Mouse (Mus musculus) gastrocnemius, adult 8-10 months (tissue): ENCODE results near the gene Usp21. TPM values are rescaled to one million over a fixed set of nuclear protein-coding genes. Genes with fewer than 3 reads are reported as not detected.
A peak's percentile ranks its signal among the peaks of the same experiment; 100 is the strongest.
"Not testable (repeated sequence)": the region's sequence is repeated elsewhere in the genome, so short reads cannot be mapped to it uniquely, and the experiment has no call there.

Experiments
- DNase-seq, 2 experiments: peaks; one replicate each; pipeline ENCODE4 v3.0.0; 2022; ENCODE audit warnings: low spot score in 2 of 2
- total RNA-seq, 4 experiments: library from RNA; stranded (reverse); gene quantifications; 2 replicates each; pipeline ENCODE4 v1.2.4; 2022

Usp21 gene
- 10 to 100 TPM; 15.3 to 19.3 (median 16.2) TPM for total RNA-seq

DNA sequence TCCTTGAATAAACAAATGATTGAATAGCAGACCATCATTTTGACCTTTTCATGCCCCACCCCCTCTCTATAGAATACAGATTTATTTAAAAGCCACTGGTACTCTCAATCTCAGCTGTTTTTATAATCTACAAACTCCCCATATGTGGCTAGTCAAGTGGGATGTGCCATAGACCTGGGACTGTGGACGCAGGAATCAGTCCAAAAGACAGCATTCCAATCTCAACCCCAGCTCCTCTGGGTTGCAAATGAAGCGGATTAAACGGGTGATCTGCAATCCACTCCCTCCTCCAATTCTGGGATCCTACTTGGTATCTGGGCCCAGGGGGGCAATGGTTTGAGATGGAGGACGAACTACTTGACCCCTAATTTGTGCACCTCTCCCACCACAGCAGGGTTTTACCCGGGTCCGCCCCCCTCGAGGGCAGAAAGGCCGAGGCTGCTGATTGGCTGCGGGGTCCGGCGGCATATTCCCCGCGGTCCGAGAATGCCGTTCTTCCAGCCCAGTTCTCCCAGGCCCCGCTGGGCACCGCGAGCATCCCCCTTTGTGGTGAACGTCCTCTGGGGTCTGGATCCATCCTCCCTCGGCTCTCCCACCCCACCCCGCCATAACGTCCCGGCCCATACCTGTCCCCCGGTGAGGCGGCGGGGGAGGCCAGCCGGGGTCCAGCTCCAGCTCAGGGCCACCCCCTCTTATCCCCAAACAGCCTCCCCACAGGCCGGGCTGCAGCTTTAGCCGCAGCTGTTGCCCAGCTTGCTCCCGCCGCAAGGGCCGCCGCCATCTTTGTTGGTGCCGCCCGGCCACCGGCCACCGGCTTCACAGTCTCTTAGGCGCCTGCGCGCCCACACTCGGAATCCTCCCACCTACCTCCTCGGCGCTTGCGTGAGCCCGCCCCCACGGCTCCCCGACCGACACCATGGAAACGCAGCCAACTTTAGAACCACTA is at the start of gene Usp21:
Usp21 (minus strand) TSS at position 856 of the 946 bp plus-strand sequence.
- DNase-seq: peak; percentile 88 to 92

- DNase-seq: no peak
Observed at GRCm38 (mm10) chr1:171330216-171330560, 42.4 kb upstream of the Usp21 start.

DNA sequence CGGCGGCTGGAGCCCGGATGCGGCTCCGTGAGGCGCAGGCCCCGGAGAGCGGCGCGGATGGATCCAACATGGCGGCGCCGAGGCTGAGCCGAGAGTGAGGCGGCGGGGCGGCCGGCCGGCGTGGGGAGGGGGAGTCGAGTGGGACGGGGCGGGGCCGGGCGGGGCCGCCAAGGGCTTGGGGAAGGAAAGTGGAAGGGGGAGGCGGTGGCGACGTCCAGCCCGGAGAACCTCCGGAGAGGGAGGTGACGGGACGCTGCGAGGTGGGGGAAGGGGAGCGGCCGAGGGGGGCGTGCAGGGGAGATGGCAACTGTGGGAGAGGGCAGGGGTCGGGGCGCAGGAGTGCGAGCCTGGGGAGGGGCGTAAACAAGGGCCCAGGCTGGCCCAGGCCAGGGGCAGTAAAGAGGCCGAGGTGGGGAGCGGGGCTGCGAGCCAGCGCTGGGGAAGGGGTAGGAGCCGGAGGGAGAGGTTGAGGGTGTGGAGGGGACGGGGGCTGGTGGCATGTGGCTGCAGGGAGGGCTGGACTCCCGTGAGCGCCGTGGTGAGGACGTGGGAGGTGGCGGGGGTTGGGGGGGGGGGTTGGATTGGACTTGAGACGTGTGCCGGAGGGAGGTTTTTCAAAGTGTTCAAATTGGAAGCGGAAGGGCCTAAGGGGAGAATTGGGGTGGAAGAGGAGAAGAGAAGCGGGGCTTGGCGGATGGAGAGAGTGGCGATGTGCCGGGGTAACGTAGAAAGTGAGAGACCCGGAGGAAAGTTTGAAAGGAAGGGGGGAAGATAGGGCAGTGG is 41.8 kb upstream of the Usp21 start:
- DNase-seq: no peak

- DNase-seq: peak; percentile 85 to 88
Observed at GRCm38 (mm10) chr1:171328839-171329432, 41.1 kb upstream of the Usp21 start, which contains the start of gene Dedd. Gene Dedd (plus strand): TSS chr1:171329145.

DNA sequence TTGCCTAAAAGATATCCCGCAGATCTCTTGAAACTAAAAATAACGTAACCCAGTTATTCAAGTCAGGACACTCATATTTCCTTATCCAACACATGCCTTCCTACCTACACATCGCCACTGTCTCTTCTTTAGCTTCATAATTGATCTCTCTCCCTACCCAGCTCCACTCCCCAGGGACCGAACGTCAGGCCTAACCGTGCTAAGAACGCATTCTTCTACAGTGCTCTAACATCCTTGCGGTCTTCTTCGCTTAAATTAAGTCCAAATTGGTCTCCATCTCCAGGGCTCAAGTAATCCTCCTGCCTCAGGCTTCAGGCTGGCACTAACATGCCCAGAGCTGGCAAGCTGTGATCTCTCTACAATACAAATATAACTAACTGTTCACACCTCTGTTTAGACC is 40.5 kb upstream of the Usp21 start:
- no peak for DNase-seq

- DNase-seq: not testable (repeated sequence)
Observed at GRCm38 (mm10) chr1:171326588-171326987, 38.8 kb upstream of the Usp21 start.

- DNase-seq: no peak
Observed at GRCm38 (mm10) chr1:171325571-171325970, 37.8 kb upstream of the Usp21 start.

- DNase-seq: no peak
Observed at GRCm38 (mm10) chr1:171322012-171322411, 34.2 kb upstream of the Usp21 start.

GRCm38 (mm10) chr1:171321415-171321814 is 33.6 kb upstream of the Usp21 start:
- DNase-seq: no peak

- DNase-seq: no peak
Observed at GRCm38 (mm10) chr1:171320151-171320550, 32.4 kb upstream of the Usp21 start.

DNA sequence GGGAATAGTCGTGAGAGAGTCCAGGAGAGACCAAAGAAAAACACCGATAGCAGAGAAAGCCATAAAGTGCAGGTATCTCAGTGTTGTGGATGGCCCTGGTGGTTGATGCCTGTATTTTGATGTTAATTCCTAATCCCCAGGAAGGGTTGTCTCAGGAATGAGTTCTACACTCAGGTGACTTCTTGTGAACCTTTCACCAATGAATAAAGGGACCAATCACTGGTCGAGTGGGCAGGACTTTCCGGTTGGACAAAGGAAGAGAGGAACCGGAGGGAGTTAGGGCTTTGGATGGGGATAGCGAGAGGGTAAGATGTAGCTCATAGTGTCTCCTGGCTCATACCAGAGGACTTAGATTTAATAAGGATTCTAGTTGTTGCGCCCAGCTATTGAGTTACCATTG is 32.0 kb upstream of the Usp21 start:
- no peak for DNase-seq

DNA sequence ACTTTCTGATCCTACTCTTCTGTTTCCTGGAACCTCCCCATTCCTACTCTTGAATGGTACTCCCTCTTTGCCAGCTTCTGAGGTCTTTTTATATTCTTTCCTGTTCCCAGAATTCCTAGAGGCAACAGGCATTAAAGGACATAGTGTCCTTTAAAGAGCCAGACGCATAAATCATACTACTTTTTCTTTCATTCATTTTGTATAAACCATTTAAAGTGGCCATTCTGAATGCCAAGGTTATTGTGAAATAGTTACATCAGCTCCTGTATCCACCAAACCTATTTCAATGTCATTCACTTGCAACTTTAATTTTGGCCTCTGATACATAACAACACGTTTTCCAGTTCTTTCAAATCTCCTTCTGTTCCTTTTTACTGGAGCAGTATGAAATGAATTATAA is 21.5 kb upstream of the Usp21 start:
- DNase-seq: no peak

- DNase-seq: not testable (repeated sequence)
Observed at GRCm38 (mm10) chr1:171306157-171306556, 18.4 kb upstream of the Usp21 start.

- no peak for DNase-seq
Observed at GRCm38 (mm10) chr1:171298226-171298625, 10.4 kb upstream of the Usp21 start.

GRCm38 (mm10) chr1:171295063-171295402 is 7.2 kb upstream of the Usp21 start:
- no peak for DNase-seq

GRCm38 (mm10) chr1:171294298-171295062 is 6.7 kb upstream of the Usp21 start, which contains the start of gene Ufc1:
Gene Ufc1 (minus strand): TSS chr1:171295024.
- peak; percentile 71 to 77 for DNase-seq

- DNase-seq: no peak
Observed at GRCm38 (mm10) chr1:171293906-171294297, 6.1 kb upstream of the Usp21 start.

GRCm38 (mm10) chr1:171293351-171293750 is 5.6 kb upstream of the Usp21 start:
- DNase-seq: no peak

DNA sequence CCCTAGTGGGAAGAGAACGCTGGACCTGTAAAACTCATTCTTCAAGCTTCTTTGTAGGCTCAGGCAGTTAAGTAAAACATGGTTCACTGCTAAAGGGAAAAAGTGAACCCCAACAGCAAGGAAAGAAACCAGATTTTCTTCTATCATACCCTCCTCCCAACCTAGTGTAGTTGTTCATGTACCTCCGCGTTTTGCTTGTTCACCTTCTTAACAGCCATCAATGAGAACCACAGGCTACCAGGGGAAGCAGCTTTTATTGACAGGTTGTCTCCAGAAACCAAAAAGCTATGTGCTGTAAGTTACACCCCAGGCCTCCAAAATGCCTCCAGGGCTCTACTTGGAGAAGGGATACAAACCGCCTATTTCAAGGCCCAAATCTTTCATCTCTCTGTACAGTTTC is 537 bp upstream of the Usp21 start:
- no peak for DNase-seq

GRCm38 (mm10) chr1:171286517-171286916 is 1.3 kb downstream of the Usp21 start:
- no peak for DNase-seq
